In the genomic region with DNA sequence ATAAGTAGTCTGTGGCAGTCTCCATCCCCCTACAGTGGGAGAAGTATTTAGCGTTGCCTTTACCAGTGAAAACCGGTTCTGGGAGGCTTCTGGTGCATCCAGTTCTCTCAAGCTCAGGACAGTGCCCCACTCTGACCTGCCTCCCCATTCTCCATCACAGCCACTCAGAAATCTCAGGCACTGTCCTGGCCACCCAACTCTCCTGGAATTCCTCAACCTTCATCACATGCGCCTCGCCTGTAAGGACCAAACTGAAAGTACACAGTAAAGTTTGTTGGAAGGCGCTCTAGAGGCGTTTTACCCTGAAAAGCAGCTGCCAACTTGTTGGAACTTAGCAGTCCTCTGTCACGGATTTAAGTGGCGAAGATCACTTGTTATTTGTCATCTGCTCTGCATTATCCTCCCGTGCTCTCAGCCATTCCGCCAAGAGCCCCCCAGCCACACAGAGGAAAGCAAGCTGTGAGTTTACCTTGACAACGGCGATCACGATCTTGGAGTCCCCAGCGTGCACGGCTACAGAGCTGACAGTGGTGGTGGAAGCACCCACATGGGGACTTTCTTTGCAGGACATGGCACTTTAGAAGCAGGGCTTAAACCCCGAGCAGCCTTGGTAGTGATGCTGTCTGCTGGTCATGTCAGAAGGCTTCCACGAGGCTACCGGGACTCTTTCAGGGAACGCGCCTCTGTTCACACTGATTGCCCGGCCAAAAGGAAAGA, we compare ENCODE assay signal across 8 mouse cellular contexts. TPM values are rescaled to one million over a fixed set of nuclear protein-coding genes. Genes with fewer than 3 reads are reported as not detected.
DNase-seq lines count a peak whose midpoint lies in the region; ATAC-seq lines count a peak whose summit lies in the region.

No protein-coding gene starts in this region.

- intact Hi-C loops in left cerebral cortex, postnatal 25 days (cut with DNase I) = no loop called here

- DNase-seq in CD8-positive naive resting alpha-beta T cell, adult 2 months (ENCODE audit: low read depth in 2 of 2, low spot score in 2 of 2) = peak; percentile 1 to 4
- DNase-seq in adrenal gland, postnatal 36 days = peak; percentile 34 to 50
- peak; percentile 66 for DNase-seq in gastrocnemius, adult 18-20 months (ENCODE audit: low spot score)
- peak; percentile 52 for DNase-seq in testis, postnatal 10 days (ENCODE audit: low spot score)
- DNase-seq in left cerebral cortex, postnatal 25 days (ENCODE audit: low spot score in 2 of 2) = no peak

- 0 out of 2 replicates have a peak, but pooled peaks cover 4% of the 10 kb centered on the region for H3K27me3 ChIP-seq in hindbrain, embryonic 13.5 days
- no peaks in the 10 kb centered on the region for H3K27me3 ChIP-seq in limb, embryonic 15.5 days
- peaks cover 11% of the 10 kb centered on the region; the same call in 1 of the 2 replicates for H3K27me3 ChIP-seq in midbrain, embryonic 13.5 days

- 0 out of 2 replicates have a peak, but pooled peaks have one; percentile 44 for ATAC-seq in hindbrain, embryonic 13.5 days (ENCODE audit: low FRiP score)
- ATAC-seq in limb, embryonic 15.5 days (ENCODE audit: insufficient number of reproducible peaks, low FRiP score, low TSS enrichment, low read depth) = peak; percentile 44; the same call in 1 of the 2 replicates
- ATAC-seq in midbrain, embryonic 13.5 days = peak; percentile 53

- peak overlapping the region; percentile 34 for H3K4me3 ChIP-seq in hindbrain, embryonic 13.5 days
- H3K4me3 ChIP-seq in limb, embryonic 15.5 days = peak overlapping the region; percentile 48
- H3K4me3 ChIP-seq in midbrain, embryonic 13.5 days (replicated peaks) = peak overlapping the region; percentile 37

- no peaks in the 10 kb centered on the region for H3K36me3 ChIP-seq in hindbrain, embryonic 13.5 days
- no peaks in the 10 kb centered on the region for H3K36me3 ChIP-seq in limb, embryonic 15.5 days
- H3K36me3 ChIP-seq in midbrain, embryonic 13.5 days = no peaks in the 10 kb centered on the region

- H3K4me1 ChIP-seq in hindbrain, embryonic 13.5 days (replicated peaks) = peaks cover 41% of the 10 kb centered on the region
- peaks cover 21% of the 10 kb centered on the region for H3K4me1 ChIP-seq in limb, embryonic 15.5 days
- H3K4me1 ChIP-seq in midbrain, embryonic 13.5 days (replicated peaks) = peaks cover 36% of the 10 kb centered on the region

- H3K27ac ChIP-seq in hindbrain, embryonic 13.5 days = peak overlapping the region; percentile 52; the same call in 1 of the 2 replicates
- peak overlapping the region; percentile 61 for H3K27ac ChIP-seq in limb, embryonic 15.5 days
- H3K27ac ChIP-seq in midbrain, embryonic 13.5 days = 0 out of 2 replicates have a peak overlapping the region, but pooled peaks have one; percentile 30

- no peaks in the 10 kb centered on the region for H3K9me3 ChIP-seq in hindbrain, embryonic 13.5 days
- H3K9me3 ChIP-seq in limb, embryonic 15.5 days = no peaks in the 10 kb centered on the region
- H3K9me3 ChIP-seq in midbrain, embryonic 13.5 days = no peaks in the 10 kb centered on the region

- H3K9ac ChIP-seq in hindbrain, embryonic 13.5 days = peak overlapping the region; percentile 66
- H3K9ac ChIP-seq in limb, embryonic 15.5 days = peak overlapping the region; percentile 44
- H3K9ac ChIP-seq in midbrain, embryonic 13.5 days (replicated peaks) = peak overlapping the region; percentile 51

- WGBS in hindbrain, embryonic 13.5 days = 7% methylated on average over 21 of the region's 21 CpGs
- 1% methylated on average over 21 of the region's 21 CpGs for WGBS in limb, embryonic 15.5 days
- WGBS in midbrain, embryonic 13.5 days = 2% methylated on average over 21 of the region's 21 CpGs

- H3K4me2 ChIP-seq in hindbrain, embryonic 13.5 days = peak overlapping the region; percentile 64
- peak overlapping the region; percentile 77 for H3K4me2 ChIP-seq in limb, embryonic 15.5 days
- H3K4me2 ChIP-seq in midbrain, embryonic 13.5 days (replicated peaks) = peak overlapping the region; percentile 62

RNA-seq across cellular contexts. Expression of a gene that starts 0.4 kb away (rescaled TPM):
- 1 to 10 TPM; 6.2 to 7.6 TPM for total RNA-seq in adrenal gland, postnatal 36 days (2021)
- total RNA-seq in gastrocnemius, adult 18-20 months (2021) = 1 to 10 TPM; 4.2 to 5.1 TPM
- 6.9 and 7.3 TPM in 2 replicates for polyA plus RNA-seq in hindbrain, embryonic 13.5 days (2015; fragmentation: Nextera tagmentation; extraction: Ambion mirVana)
- 15.9 and 24.5 TPM in 2 replicates for polyA plus RNA-seq in limb, embryonic 15.5 days (2015; fragmentation: Nextera tagmentation; extraction: Ambion mirVana)
- 5.4 and 6.4 TPM in 2 replicates for polyA plus RNA-seq in midbrain, embryonic 13.5 days (2015; fragmentation: Nextera tagmentation; extraction: Ambion mirVana)
- total RNA-seq in left cerebral cortex, postnatal 25 days (2021) = 10 to 100 TPM; 17.2 to 24.5 TPM

Comparison
In these comparisons a context has a peak if more than half of its experiments do, and no peak if none do; other contexts are left out.
1. DNase-seq: peak in CD8-positive naive resting alpha-beta T cell, adult 2 months (2 of 2), adrenal gland, postnatal 36 days (2 of 2), gastrocnemius, adult 18-20 months (single experiment) and testis, postnatal 10 days (single experiment); none in left cerebral cortex, postnatal 25 days (0 of 2).
2. Peak in every context shown above with its lines, with median percentiles within 50 percentile points of each other: ATAC-seq, H3K27ac ChIP-seq, H3K4me2 ChIP-seq, H3K4me3 ChIP-seq and H3K9ac ChIP-seq.